Mouse (Mus musculus) granulocyte monocyte progenitor cell, adult 5-6 weeks (primary cell): ENCODE data around the gene Rps7. TPM values are rescaled to one million over a fixed set of nuclear protein-coding genes. Genes with fewer than 3 reads are reported as not detected.

Experiments used
- ATAC-seq: replicated peaks from 2 replicates; pipeline ENCODE4 v1.8.0; 2016; ENCODE audit warnings: mild to moderate bottlenecking, moderate TSS enrichment, inconsistent platforms; ENCODE audit not compliant: poor library complexity, severe bottlenecking
- total RNA-seq, 2 experiments: library from RNA; stranded (forward) in 1 of 2; stranded (reverse) in 1 of 2; fragments of 200-712, 200-1000 nt in 1 of 2; fragments of >200 nt in 1 of 2; fragmentation: Nextera tagmentation in 1 of 2; gene quantifications; 2 replicates each; pipeline ENCODE4 v1.2.3; 2014 to 2017

Gene Rps7
- total RNA-seq (2014; fragmentation: Nextera tagmentation): 3,179 and 3,718 TPM in 2 replicates
- total RNA-seq (2017): 5,371 and 5,776 TPM in 2 replicates

DNA sequence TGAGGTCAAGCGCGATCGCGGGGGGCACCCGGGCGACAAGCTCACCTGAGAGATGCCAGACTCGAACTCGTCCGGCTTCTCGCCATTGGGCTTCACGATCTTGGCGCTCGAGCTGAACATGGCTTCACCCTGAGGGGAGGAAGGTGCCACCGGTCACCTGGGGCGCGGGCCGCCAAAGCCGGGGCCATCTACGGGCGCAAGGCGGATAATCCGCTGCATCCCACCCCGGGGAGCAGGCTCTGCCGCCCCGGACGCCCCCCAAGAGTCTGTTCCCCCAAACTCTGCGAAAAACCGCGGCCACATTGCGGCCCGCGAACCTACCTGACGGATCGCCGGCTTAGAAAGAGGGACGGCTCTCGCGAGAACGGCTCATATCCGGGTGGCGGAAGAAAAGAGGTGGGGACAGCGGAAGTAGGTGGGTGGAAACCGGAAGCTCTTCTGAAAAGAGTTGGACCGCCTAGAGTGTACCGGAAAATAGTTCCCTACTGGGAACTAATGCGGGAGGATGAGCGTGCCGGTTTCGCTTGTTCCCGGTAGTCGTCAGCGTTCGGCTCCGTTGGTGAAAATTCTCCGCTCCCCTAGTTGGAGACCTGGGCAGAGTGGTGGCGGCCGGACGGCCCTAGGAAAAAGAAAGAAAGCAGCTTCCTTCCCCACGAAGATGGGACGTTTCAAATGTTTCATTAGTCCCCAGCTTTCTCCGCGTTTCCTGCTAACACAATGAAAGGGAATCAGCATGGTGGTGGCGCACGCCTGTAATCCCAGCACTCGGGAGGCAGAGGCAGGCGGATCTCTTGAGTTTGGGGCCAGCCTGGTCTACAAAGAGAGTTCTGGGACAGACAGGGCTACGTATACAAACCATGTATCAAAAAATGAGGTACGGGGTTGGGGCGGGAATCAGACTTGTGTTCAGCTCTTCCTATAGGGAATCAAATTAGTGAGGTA lies at the start of gene Rps7:
Rps7 (minus strand) TSS at position 419 of the 942 bp plus-strand sequence.
- peak; percentile 95 for ATAC-seq

DNA sequence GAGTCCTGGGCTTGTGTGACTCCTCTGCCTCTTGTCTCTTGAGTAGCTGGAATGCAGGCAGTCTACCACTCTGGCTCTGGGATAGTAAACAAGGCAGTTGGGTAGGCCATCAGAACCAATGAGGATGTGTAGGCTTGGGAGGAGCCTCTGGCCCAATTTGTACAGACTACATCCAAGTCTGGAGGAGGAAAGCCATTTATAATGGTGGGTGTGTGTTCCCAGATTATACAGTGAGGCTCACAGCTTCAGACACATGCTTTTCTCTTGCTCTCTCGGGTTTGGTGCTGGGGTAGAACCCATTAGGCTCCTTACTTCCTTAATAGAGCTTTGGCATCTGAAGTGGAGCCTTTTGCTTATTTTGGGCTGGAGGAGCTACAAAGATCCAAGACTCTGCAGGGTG lies 48.9 kb upstream of the Rps7 start:
- ATAC-seq: no peak

DNA sequence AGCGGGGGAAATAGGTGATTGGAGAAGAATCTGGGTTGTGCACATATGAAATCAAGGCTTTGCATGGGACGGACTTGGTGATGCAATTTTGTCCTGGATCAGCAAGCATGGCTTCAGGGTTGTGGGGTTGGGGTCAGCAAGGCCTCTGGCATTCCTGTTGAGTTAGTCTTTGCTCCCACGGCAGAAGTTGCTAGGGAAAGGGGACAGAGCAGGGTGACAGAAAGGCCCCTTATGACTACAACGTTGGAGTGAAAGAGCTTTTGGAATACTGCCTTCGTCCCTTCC lies 40.1 kb upstream of the Rps7 start:
- 0 out of 2 replicates have a peak, but pooled peaks have one; percentile 3 for ATAC-seq

DNA sequence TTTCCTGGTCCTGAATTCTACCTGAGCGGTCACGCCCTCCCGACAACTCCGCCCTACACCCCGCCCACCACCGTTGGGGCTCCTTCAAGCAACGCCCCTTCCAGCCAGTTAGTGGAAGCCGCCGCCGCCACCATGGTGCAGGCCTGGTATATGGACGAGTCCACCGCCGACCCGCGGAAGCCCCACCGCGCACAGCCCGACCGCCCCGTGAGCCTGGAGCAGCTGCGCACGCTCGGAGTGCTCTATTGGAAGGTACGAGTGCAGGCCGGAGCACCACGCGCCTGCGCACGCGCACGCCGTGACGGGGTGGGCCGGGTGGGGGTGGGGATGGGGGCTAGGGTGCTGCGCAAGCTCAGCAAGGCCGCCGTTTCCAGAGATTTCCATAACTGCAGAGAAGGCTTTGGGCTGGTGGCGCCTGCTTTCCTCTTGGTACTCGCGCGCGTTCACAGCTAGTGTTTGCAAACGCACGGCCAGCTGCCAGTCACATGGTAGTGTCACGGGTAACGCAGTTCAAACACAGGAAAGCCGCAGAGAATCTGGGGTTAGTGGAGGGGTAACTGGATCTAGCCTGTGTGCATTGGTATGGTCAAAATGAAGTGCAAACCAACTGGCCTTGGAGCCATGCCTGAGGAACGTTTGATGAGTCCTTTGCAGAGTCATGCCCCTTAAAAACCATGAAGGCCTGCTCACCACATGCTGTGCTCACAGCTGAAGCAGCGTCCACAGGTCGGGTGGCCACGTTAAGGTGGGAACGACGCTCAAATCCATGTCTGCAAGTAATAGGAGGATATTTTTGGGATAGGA lies 39.6 kb upstream of the Rps7 start, which contains the start of gene Adi1:
Adi1 (plus strand) TSS at position 111 of the 804 bp plus-strand sequence.
- ATAC-seq: peak; percentile 87

DNA sequence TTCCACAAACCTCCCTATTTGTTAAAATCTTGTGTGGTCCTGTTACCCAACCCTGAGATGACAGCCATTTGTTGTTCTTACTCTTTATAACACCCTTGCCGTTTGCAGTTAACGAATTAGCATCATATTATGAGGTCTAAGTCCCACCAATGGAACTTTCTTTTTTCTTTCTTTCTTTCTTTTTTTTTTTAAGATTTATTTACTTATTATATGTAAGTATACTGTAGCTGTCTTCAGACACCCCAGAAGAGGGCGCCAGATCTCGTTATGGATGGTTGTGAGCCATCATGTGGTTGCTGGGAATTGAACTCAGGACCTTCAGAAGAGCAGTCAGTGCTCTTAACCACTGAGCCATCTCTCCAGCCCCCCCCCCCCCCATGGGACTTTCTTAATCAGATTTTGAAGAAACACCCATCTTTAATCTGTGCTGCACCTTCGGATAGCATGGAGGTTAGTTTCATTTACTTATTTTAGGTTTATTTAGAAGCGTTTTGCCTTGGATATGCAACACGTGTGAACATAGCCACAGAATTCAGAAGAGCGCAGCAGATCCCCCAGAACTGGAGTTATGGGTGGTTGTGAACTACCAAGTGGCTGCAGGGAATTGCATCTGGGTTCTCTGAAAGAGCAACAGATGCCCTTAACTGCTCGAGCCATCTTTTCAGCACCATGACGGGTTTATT lies 38.4 kb upstream of the Rps7 start:
- no peak for ATAC-seq

DNA sequence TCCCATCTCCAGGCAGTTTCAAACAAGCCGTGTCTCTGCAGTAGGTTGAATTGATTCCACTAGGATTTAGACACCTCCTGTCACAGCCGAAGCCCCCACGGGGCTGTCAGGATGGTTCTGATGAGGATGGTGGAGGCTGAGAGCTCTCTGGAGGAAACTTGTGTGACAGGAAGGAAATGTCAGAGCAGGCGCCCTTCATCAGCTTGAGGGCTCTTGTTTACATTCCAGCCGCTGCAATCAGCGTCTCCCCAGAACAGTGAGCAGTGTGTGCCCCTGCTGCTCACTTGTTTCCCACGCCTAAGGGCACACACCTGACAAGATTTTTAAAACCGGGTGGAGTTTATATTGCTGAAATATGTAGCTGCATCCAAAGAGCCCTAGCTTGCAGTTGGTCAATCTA lies 31.5 kb upstream of the Rps7 start:
- ATAC-seq: no peak

DNA sequence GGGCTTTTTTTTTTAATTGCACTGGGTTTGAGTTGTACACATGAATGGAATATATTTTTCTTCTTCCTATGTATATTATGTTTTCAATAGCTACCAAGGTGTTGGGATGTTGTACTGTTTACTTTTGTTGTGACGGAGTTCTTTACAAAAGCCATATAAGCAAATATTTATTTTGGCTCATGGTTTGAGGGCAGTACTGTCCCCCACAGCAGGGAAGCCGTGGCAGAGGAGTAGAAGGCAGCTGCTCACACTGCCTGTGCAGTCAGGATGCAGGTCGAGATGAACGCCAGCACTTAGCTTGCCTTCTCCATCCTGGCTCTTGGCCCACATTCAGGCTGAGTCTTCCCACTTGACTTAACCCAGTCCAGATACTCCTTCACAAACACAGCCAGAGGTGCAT lies 31.0 kb upstream of the Rps7 start:
- no peak for ATAC-seq

DNA sequence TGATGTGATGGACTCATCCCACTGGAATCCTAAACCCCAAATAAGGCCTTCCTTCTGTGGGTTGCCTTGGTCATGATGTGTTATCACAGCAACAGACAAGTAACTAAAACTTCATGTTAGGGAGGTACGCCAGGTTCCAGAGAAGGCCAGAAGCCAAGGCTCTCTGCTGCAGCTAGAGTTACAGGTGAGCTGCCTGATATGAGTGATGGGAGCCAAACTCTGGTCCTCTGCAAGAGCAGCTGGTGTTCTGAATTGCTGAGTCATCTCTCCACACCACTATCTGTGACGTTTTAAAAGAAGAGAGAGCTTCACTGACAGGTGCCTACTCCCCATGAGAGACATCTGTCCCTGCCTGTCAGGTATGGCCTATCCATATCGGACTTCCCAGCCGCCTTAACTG lies 26.9 kb upstream of the Rps7 start:
- no peak for ATAC-seq

DNA sequence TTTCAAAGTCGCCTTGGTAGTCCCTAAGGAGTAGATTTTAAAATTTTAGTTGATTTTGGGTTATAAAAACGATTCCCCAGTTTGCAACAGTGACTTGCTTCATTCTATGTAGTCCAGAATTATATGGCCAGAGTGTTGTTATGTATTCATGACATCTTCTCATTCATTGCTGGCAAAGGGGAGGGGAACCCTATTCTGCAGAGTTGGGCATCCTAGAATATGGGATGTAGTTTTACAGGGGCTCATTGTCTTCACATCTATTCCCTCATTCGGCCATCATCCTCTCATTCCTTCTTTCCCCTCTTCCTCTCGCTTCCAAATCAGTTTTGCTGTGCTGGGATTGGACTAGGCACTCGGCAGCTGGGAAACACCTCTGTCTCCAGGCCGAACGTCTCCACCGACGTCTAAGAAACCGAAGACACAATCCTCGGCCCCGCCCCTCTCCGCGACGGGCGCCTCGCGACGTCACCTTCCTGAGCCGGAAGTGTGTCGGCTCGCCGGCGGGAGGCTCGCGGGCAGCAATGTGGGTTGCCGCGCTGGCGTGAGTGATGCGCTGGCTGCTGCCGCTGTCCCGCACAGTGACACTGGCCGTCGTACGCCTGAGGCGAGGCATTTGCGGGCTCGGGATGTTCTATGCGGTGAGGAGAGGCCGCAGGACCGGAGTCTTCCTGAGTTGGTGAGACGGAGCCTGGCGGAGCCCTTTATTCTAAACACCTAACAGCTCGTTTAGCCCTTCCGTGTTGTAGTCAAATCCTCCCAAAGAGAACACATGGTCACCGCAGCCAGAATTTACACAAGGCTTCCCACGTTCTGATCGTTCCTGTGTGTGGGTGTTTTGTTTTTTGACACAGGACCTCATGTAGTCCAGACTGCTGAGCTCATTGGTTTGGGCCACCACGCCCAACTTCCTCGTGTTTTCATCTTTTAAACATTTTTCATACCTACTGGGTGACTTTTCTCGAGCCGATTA lies 13.7 kb upstream of the Rps7 start, which contains the start of gene Rnaseh1:
Rnaseh1 (plus strand) TSS at position 462 of the 970 bp plus-strand sequence.
- peak; percentile 97 for ATAC-seq

DNA sequence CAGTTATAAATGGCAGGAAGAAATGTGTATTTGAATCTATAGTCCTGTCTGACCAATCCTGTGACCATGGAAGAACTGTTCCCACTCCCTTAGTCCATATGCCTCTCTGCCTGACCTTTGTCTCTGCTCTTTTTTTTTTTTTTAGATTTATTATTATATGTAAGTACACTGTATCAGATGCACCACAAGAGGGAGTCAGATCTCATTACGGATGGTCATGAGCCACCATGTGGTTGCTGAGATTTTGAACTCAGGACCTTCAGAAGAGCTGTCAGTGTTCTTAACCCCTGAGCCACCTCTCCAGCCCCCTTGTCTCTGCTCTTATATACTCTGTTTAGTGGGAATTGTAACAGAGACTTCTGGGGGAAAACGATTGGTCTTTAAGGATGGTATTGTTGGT lies 3.0 kb upstream of the Rps7 start:
- no peak for ATAC-seq

DNA sequence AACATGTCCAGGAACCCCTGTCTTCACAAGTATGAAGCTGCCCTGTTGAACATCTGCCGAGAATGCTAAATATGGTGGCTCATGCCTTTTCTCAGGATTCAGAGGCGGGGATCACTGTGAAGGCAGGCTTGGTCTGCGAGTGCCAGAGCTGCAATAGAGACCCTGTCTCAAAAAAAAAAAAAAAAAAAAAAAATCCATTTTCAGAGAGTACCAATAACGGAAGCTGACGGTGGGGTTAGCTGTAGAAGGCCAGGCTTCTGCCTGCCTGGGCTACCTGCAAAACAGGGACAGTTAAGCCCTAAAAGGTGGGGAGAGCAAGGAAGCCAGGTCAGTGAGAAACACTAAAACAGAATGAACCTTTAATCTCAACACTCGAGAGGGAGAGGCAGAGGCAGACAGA lies 790 bp upstream of the Rps7 start:
- no peak for ATAC-seq

DNA sequence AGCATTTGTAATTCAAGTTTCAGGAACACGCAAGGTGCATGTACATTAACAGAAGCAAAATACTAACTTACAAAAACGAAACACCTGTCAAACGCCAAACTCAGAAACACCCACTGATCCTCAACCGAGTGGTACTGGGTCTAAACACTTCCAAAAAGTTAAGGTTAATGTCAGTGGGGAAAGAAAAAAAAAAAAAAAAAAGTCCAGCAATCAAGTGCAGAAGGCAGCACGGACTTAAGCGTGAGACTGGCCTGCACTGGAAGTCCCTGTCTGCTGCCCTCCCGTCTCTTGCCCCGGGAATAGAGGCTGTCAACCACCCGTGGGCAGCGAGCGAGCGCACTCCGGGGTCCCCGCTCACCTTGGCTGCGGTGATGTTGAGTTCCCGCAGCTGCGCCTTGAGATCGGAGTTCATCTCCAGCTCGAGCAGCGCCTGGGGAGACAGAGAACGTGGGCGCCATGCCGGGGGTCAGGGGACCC lies 657 bp downstream of the Rps7 start:
- ATAC-seq: peak; percentile 19

DNA sequence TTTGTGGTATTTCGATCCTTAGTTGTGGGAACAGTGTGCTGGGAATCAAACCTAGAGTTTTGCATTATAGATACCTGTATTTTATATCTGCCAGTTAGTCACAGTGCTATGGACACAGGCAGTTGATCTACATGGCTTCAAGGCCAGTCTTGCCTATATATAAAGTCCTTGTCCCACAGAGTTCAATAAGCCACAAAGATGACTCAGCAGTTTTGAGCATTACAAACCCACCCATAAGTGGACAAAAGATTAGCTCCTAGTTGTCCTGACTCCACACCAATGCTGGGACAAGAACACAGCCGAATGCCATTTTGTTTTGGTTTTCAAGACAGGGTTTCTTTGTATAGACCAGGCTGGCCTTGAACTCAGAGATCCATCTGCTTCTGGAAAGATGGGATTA lies 7.3 kb downstream of the Rps7 start:
- no peak for ATAC-seq

DNA sequence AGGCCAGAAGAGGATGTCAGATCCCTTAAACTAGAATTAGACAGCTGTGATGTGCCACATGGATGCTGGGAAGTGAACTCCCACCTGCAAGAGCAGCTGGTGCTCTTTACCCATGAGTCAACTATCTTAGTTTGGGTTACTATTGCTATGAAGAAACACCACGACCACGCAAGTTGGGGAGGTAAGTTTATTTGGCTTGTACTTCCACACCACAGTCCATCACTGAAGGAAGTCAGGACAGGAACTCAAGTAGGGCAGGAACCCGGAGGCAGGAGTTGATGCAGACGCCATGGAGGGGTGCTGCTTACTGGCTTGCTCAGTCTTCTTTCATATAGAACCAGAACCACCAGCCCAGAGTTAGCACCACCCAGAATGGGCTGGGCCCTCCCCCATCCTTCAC lies 8.7 kb downstream of the Rps7 start:
- ATAC-seq: 0 out of 2 replicates have a peak, but pooled peaks have one; percentile 8

DNA sequence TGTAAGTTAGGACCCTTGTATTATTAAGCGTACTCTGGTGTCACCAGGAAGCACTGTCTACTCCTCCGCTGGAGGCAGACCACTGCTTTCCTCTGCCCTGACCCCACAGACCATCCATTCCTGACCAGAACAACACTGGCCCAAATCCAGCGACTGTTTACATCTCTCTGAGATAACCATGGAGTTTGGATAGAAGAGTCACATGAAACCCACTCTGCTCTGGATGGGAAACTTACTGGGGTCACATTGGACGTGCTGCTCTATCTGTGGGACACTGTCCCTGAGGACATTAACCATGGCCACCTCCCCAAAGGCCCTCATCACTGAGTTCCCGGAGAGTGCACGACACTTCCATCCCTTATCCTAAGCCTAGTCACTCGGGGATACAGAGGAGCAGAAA lies 10.3 kb downstream of the Rps7 start:
- no peak for ATAC-seq

DNA sequence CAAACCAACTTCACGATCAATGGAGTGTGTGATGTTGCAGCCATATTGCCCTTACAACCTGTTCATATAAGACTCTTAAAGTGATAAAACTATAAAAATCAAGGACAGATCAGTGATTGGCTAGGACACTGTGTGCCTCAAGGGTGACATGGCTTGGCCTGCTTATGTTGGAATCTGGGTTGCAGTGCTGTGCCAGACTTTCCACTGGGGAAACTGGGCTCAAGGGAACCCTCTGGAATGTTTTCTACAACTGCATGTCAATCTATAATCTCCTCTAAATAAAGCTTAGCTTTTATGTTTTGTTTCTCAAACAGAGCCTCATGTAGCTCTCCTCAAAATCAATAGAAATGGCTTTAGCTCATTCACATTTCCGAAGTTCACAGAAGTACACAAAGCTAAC lies 11.5 kb downstream of the Rps7 start:
- no peak for ATAC-seq

DNA sequence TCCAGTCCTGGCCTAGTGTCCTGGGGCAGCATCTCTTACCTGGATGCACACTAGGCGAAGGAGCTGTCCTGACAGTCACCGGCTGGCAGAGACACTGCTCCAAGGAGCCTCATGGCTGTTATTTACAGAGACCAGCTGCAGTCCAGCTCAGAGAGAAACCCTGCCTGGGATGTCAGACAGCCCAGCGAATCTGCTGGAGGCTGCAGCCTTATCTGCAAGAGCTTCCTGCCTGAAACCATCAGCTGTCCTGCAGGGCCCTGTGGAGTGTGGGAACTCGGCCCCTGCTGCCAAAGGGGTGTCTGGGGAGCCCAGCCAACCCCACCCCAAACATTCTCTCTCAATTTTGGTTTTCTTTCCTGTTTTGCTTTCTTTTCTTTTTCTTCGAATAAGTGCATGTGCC lies 12.6 kb downstream of the Rps7 start, which contains the start of gene Colec11:
Colec11 (minus strand) TSS at position 183 of the 400 bp plus-strand sequence.
- no peak for ATAC-seq

DNA sequence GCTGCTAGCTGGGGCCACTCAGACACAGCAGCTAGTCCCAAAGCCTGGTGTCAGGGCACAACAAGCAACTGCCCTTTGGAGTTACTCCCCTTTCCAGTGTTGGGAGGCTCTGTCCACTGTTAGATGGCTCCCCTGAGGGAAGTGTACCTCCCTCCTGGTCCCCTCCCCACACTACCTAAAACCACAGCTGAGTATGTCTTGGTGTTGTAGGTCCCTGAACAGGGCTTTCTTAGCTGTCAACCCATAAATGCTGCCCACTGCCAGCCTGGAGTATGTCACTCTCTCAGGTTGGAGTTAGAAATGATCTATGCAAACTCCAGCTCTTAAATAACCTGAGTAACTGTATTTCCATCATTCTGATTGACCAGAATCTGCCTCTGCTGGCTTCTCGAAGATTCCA lies 13.1 kb downstream of the Rps7 start:
- no peak for ATAC-seq

DNA sequence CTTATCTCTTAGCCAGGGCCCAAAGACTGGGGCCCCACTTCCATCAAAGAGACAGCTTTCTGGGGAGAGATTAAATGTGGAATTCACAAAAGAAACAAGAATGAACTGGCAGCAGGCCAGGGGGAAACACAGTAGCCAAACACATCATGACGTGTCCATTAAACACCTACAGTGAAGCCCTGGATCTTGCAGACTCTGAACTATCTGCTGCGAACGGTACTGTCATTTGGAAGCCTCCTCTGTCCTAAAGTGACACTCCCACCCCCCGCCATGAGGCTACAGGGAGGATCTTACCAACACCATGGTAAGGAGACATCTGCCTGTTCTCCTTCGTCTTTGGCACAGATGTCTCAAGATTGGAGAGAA lies 13.6 kb downstream of the Rps7 start:
- no peak for ATAC-seq
